Mouse (Mus musculus) spleen, postnatal 10 days (tissue): ENCODE results near the gene Gtpbp10.

Experiments used
- DNase-seq, 2 experiments: peaks; one replicate each; pipeline ENCODE4 v3.0.0; 2021 to 2022; ENCODE audit warnings: low spot score in 2 of 2

The Gtpbp10 gene

DNA sequence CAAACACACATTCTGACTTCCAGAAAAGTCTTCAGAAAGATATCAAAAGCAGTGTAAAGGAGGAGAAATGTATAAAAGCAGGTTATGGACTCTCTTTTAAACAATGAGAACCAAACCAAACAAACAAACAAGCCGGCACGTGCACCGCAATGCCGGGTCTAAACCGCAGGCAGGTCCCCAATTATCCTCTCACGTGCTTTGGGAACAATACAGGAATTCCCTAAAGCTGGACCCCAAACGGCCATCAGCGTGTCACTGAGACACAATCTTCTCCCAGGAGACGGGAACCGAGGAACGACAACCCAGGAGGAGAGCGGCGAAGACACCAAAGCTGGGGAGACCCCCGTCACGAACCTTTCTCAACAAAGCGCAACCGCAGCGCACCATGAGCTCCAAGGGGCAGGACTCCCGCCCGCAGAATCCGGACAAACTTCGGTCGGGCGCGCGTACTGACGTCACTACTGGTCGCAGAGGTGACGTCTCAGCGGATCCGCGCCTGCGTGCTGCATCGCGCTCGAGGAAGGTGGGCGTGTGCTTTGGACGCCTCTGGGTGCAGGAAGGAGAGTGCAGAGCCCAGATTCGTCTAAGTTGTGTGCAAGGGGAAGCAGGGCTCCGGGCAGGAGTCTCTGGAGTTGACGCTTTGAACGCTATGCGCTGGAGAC is at the start of gene Gtpbp10:
Gtpbp10 (minus strand) TSS at position 460 of the 662 bp plus-strand sequence.
- peak; percentile 82 to 92 for DNase-seq

DNA sequence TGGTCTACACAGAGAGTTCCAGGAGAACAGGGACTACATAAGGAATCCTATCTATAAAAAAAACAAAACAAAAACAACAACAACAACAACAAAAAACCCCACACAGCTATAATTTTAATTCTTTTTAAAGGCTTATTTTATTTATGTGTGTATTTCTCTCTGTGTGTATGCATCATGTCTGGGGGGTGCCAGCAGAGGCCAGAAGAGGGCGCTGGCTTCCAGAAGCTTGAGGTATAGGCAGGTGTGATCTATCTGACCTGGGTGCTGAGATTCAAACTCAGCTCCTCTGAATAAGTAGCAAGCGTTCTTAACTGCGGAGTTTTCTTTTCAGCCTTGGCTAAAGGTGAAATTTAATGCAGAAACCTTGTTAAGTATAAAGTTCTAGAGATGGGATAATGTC is 28.3 kb upstream of the Gtpbp10 start:
- no peak for DNase-seq

DNA sequence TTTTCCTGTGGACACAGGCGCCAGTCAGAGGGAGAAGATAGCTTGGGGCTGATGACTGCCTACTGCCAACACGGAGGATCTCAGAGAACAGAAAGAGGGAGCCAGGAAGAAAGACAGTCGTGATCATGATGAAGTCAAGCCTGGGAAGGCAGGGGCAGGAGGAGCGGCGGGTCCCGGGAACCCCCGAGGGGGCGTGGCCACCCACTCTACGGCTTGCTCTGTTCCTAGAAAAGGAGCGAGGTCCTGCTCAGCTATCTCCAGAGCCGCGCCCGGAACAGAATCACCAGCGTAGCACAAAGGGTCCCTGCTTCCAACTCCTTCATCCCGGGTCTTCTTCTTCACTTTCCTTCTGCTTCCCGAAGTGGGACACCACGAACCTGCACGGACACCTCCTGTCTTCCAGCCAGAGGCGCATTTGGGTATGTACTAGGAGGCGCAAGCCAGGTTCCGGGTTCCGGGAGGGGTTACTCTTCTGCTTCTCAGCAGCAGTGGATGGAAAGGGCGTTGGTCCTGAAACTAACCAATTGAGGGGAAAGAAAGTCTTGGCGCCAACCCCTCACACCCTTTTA is 14.5 kb upstream of the Gtpbp10 start, which contains the start of gene Gm8773:
Gm8773 (plus strand) TSS at position 51 of the 569 bp plus-strand sequence.
- no peak for DNase-seq

DNA sequence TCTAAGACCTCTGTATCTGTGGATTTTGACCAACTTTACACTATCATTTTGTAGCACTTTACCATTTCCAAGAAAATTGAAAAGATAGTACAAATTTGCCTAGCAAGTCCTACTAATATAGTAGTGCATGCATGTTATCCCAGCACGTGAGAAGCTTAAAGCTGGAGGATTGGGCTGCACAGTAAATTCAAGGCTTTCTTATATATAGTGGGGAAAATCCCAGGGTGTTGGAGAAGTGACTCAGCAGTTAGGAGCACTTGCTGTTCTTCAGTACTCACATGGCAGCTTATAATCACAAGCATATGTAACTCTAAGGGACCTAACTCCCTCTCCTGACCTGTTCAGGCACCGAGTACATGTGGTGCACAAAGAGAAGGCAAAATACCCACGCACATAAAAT is 3.1 kb upstream of the Gtpbp10 start:
- DNase-seq = no peak

DNA sequence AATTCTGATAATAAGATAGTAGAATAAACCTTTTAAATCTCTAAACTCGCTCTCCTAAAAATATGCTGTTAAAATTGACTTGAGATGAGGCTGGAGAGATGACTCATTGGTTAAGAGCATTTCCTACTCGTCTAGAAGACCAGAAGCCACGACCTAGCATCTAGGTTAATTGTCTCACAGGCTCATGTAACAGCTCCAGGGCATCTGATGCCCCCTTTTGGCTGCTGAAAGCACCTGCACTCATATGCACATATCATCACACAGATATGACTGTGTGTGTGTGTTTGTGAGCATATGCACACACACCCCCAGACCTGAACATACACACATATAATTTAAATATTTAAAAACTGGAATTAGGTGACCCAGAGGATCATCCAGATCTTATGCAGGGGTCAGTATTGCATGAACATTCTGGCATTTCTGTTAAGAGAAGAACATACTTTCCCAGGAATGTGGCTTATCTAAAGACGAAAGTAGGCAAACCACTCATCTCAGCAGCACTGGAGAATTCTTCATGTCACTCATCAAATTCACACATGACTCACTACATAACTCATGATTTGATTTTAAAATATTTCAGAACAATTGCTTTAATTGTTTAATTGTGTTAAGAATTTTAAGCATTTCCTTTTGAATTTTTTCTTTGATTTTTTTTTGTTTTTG is 1.8 kb upstream of the Gtpbp10 start:
- DNase-seq = no peak

DNA sequence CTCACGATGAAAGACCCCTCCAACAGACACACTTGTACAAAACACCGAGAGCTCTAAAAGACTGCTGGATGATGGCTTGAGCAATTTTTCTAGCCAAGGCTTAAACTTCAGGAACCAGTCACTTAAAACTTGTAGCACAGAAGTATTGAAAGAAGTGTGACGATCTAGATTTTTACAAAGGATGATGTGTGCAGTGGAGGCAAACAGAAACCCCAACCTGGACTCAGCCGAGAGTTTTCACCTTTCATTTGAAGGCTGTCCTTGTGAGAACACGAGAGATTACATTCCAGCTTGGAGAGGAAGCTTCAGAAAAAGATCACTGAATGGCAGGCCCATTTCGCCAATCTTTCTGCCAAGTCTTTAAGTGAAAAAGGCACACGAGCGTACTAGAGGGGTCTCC is 460 bp upstream of the Gtpbp10 start:
- DNase-seq = no peak

DNA sequence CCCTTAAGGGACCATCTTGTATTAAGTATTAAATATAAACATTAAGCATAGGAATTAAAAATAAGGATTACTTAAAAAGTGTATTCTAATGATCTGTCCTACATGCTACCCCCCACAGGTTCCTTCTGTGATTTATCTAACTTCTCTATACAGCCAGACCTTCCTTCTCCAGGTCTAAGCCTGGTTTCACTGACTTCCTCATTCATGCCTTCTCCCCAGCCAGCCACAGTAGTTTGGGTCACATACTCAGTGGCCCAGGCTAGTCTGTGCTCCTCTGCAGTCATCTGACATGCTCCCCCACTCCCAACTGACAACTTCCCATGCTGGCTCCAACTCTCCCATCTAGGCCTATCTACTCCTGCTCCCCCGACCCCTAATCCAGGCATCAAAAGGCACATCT is 8.2 kb downstream of the Gtpbp10 start:
- no peak for DNase-seq

DNA sequence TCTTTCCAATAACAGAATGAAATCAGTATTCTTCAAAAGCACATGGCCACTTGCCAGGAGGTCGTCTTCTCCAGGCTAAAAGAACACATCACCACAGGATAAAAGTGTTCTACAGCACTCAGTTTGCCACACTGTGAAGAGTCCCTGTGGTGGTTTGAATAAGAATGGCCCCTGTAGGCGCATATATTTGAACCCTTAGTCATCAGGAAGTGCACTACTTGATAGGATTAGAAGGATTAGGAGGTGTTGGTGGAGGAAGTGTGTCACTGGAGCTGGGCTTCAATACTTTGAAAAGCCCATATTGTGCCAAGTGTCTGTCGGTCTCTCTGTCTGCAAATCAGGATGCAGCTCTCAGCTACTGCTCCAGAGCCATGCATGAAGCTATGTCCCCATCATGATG is 19.0 kb downstream of the Gtpbp10 start:
- no peak for DNase-seq

DNA sequence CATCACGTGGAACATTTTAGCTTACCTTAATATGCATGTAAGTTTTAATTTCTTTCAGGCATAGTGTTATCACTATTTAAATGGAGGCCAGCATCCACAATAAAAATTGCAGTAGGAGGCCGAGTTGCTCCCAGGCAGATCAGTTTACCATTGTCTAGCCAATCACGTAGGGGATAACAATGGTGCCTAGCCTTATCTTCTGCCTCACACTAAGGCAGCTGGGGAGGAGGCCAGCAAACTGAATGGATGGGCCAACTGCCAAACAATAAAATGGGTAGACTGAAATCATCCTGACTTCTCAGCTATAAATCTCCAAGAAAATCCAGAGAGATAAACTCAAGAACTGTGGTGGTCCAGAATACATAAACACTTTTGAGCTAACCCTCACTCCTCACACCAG is 19.6 kb downstream of the Gtpbp10 start:
- no peak for DNase-seq

DNA sequence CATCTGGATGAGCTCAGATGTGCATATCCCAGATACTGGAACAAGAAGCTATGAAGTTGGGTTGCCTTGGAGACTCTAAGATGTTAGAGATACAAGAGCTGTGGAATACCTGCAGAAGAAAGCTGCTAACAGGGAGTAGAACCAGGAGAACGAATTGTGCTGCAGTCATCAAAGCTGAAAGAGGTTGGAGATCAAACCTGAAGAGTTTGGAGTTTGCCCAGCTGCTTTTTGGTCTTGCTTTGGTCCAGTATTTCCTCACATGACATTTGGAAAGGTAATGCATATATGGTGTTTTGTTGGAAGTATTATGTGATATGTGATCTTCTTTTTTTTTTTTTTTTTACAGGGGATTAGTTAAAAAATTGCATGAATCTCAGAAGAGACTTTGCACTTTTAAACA is 23.2 kb downstream of the Gtpbp10 start:
- DNase-seq = no peak

DNA sequence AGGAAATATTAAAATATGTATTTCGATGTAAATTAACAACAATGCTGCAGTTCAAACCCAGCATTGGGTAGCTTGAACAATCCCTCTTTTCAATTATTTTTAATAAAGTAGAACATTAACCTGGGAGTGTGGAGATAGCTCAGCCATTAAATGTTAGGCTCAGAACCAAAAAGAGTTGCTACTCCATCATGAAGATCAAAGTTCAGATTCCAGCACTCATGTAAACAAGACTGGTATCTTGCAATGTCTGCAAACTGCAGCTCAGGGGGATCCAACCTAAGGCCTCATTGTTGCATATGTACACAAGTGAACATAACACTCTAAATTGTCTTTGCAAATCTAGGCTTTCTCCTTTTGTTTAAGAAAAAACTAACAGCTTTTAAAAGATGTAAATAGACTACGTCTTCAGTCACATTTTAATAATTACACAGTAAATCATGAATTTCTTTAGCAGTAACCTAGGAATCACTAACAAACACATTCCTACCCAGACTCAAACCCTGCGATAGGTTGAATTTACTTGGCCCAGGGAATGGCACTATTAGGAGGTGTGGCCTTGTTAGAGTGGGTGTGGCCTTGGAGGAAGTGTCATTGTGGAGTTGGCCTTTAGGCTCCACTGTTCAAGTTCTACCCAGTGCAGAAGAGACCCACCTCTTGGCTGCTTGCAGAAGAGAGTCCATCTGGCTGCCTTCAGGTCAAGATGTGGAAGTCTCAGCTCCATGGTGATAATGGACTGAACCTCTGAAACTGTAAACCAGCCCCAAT is 25.5 kb downstream of the Gtpbp10 start:
- no peak for DNase-seq

DNA sequence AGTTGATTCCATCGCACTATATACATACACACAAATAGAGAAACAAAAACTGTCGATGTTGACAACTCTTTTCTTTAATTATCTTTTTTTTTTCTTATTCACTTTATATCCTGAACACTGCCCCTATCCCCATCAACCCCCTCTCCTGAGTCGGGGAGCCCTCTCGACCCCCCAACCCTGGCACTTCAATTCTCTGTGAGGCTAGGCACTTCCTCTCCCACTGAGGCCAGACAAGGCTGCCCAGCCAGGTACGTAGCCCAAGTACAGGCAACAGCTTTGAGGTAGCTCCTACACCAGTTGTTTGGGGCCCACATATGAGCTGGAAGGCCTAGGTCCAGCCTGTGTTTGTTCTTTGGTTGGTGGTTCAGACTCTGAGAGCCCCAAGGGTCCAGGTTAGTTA is 43.9 kb downstream of the Gtpbp10 start:
- DNase-seq = no peak

DNA sequence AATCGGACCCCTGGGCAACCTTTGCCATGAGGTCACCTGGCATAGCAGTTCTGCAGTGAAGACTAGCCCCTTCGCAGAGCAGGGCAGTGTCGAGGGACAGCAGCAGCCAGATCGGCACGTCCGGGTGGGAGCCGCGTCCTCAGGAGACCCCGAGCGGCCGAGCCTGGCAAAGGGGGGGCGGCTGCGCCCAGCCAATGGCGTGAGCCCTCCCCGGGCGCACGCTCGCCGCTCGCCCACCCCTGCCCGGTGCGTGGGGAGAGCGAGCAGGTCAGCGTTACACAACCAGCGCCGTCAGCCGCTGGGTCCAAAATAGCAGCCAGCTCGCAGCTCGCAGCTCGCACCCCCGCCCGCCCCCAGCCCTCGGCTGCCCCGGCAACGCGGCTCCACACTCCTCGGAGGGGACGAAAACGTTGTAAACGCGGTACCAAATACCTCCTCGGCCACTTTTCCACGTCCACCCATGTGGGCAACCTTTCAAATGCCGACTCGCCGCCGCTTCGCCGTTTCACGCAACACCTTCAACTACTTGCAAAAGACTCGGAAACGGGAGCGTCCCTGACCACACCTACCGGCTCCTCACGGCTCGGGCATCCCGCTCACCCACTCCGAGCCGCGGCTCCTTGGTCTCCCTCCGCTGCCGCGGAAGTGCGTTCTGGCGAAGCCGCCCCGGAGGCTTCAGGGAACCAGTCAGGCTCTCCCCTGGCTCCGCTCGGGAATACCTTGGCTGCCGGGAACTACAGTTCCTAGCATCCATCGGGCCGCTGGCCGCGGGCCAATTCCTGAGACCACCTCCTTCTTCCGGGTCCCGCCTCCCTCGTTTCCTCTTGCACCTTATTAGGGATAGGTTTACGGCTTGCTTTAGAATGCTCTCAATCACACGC is 44.9 kb downstream of the Gtpbp10 start, which contains the start of gene Cldn12:
Cldn12 (minus strand) TSS at position 763 of the 881 bp plus-strand sequence.
- peak; percentile 34 to 69 for DNase-seq

DNA sequence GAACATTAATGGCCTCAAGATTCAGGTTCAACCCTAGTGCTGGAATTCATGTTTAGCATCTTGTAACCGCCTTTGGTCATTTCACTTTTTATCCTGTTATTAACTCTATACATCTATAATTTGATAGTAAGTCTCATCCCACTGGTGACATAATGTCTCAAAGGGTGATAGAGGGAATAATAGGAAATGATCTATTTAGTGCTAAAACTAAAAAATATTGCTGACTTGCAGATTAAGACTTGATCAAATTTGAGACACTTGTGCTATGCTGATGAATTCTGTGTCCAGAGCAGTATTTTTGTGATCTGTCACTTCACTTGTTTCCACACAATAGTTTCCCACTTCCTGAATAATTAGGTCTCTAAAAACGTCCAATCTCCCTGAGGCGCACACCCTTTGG is 47.9 kb downstream of the Gtpbp10 start:
- no peak for DNase-seq

DNA sequence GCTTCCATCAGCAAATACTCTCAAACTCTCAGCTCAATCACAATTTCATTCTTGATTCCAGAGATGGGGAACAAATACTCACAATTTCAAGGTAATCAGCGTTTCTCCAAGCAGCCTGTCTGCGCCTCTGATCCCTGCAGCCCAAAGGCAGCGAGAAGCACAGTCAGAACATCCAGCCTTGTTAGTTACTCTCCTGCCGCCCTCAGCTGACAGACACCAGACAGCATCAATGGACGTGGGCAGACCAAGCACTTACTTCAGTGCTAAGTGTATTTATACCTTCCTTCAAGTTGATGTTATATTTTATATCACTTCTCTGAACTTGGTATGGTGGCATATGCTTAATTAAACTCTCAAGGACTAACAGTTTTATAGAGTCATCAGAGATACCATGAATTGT is 48.3 kb downstream of the Gtpbp10 start:
- DNase-seq = no peak

DNA sequence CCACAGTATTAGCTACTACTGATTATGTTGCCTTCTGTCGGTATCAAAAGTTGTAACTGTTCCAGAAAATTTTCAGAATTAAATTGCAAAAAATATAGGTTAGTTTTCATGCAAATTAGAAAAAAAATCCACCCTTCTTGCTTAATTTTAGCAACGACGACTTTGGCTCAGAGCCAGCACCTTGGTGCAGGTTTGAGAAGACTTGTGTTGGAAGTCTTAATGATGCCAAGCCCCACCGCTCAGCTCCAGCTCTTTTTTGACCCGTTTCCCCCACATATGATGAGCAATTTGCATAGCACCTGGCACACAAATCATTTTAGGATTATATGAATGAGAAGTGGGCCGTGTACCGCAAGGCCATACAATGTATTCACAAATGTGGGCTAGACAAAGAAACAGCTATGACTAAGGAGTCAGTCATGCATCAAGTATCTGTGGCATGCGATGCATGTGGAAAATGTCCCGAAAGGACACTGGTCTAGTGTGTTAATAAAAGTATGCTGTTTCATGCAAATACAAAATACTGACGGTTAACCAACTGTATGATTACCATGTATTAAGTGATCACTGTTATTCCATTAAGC is 48.9 kb downstream of the Gtpbp10 start:
- no peak for DNase-seq

DNA sequence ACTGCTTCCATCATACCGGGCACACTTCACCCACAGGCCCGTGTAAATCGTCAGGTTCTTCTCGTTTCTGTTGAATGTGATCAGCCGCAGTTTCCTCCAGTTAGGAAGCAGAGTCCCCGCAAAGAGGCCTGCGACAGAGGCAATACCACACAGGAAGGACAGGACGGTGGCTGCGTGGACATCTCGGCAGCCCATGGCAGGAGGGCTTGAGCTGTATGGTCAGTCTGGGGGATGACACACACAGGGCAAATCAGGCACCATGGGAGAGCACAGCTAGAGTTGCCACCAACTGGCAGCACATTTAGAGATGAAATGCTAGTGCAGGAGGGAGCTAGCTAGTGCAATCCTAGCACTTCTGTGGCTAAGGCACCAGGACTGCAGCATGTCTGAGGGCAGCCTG is 51.1 kb downstream of the Gtpbp10 start:
- no peak for DNase-seq

DNA sequence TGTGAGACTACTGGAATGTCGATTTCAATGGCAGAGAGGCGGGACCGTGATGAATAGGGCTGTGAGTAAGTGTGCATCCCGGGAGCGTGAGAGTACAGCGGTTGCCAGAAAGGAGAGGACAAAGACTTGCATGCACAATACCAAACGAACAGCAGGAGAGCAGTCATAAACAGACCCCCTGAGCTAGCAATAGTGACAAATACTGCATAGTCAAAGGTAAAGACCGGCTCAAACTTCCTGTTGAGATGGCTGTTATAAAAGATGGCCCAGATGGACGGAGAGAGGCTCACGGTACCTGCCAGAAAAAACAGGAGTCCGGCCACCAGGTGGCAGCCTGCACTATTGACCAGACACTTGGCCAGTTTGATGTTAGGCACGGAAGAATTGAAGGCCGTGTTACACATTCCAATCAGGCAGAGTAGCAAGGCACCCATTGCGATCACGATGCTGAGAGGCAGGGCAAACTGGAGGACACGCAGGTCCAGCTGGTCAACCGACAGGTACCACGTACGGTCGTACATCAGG is 51.6 kb downstream of the Gtpbp10 start:
- peak in 1 of 2 experiments; percentile 54 for DNase-seq

DNA sequence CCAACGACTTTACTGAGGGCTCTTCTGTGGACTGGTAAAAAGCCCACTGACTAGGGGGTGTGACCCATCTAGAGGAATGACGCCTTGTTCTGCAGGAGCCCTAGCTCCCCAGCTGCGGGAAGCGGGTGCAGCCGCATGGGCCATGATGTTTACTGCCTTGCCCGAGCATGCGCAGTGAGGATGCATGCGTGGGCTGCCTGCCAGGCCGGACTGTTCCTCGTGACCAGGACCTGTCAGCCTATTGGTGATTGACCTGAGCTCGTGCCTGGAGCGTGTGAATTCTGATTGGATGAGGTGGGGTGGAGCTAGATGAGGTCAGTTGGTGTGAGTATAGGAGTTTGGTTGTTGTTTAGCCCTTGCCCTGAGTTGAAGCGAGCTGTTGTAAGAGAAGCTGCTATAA is 54.9 kb downstream of the Gtpbp10 start:
- DNase-seq = no peak

DNA sequence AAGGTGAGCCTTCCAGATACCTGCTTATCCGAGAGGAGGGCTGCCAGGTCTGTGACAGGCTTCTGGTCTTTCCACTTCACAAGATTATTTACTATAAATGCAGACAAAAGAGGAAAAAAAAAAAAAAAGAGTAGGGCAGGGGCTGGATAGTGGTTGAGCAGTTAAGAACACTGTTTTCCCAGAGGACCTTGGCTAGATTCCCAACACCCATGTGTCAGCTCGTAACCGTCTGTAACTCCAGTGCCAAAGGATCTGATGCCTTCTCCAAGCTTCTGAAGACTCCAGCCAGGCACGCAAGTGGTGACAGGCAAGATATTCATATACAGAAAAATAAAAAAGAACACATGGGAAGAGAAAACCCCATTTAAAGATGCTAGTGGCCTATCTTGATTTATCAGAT is 56.0 kb downstream of the Gtpbp10 start:
- DNase-seq = no peak

DNA sequence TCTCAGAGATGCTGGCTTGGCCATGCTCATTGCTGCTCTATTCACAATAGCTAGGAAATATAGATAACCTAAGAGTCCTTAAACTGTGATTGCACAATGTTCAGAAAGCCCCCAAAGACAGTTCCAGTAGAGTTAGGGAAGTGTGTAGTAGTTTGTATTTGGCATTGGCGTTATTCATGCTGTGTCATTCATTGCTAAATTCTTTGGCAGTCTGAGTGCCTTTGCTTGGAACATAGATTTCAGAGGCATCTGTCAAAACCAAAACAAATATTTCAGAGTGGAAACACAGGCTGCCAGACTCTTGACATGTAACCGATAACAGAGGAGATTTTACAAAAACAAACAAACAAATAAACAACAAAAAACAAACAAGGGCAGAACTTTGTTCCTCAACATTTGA is 57.8 kb downstream of the Gtpbp10 start:
- no peak for DNase-seq
